Mouse (Mus musculus) embryonic facial prominence, embryonic 11.5 days (tissue): Measurements from ENCODE around the gene Kif17. TPM values are rescaled to one million over a fixed set of nuclear protein-coding genes. Genes with fewer than 3 reads are reported as not detected.

Source experiments
- ATAC-seq: fragments of 200-750 bp; cut with Nextera tagmentation; replicated peaks from 2 replicates; pipeline ENCODE4 v1.8.0; 2017; ENCODE audit warnings: low read depth; ENCODE audit not compliant: insufficient number of reproducible peaks, low FRiP score, low TSS enrichment
- DNase-seq: peaks from one replicate; pipeline ENCODE4 v3.0.0-alpha.2; 2015; ENCODE audit warnings: low spot score
- H3K27ac ChIP-seq: fragments of 300-500 bp; sonication (generic); replicated peaks from 2 replicates; pipeline ENCODE4 v1.5.1; 2014; ENCODE audit warnings: mild to moderate bottlenecking, low read depth, low read length, control low read depth
- H3K27me3 ChIP-seq: fragments of 300-500 bp; sonication (generic); 2 replicates; pipeline ENCODE4 v1.6.1; 2014; ENCODE audit warnings: mild to moderate bottlenecking, low read length, moderate library complexity, mixed read lengths; ENCODE audit not compliant: control insufficient read depth, insufficient read depth
- H3K36me3 ChIP-seq: fragments of 300-500 bp; sonication (generic); replicated peaks from 2 replicates; pipeline ENCODE4 v1.6.1; 2014; ENCODE audit warnings: low read depth, mild to moderate bottlenecking, low read length, moderate library complexity, mixed read lengths; ENCODE audit not compliant: control insufficient read depth, insufficient read depth
- H3K4me1 ChIP-seq: fragments of 300-500 bp; sonication (generic); 2 replicates; pipeline ENCODE4 v1.6.1; 2014; ENCODE audit warnings: low read length, mixed read lengths; ENCODE audit not compliant: control insufficient read depth, insufficient read depth
- H3K4me2 ChIP-seq: fragments of 300-500 bp; sonication (generic); 2 replicates; pipeline ENCODE4 v1.6.1; 2014; ENCODE audit warnings: low read depth, mild to moderate bottlenecking, control low read depth, low read length, moderate library complexity
- H3K4me3 ChIP-seq: fragments of 300-500 bp; sonication (generic); 2 replicates; pipeline ENCODE4 v1.5.1; 2014; ENCODE audit warnings: low read depth, low read length, control low read depth
- H3K9ac ChIP-seq: fragments of 300-500 bp; sonication (generic); replicated peaks from 2 replicates; pipeline ENCODE4 v1.6.1; 2014; ENCODE audit warnings: mild to moderate bottlenecking, control low read depth, low read length
- H3K9me3 ChIP-seq: fragments of 300-500 bp; sonication (generic); replicated peaks from 2 replicates; pipeline ENCODE4 v1.6.1; 2016; ENCODE audit warnings: mild to moderate bottlenecking, low read length, inconsistent platforms, mixed read lengths; ENCODE audit not compliant: control insufficient read depth
- WGBS: fragments of 180-500 bp; shearing (Covaris S2); extraction: QIAGEN DNeasy Blood & Tissue Kit; methylation state at CpG from one replicate; pipeline ENCODE4 v1.1.7; 2014; 5-methylcytosine and 5-hydroxymethylcytosine counted together
- polyA plus RNA-seq: library from polyadenylated mRNA; unstranded; fragments of >200 nt; fragmentation: Nextera tagmentation; extraction: Ambion mirVana; gene quantifications from 2 replicates; pipeline ENCODE4 v1.2.1, GENCODE M21; 2014

Gene Kif17
- polyA plus RNA-seq, 1 experiment from 2014 or later = 0.31 TPM

GRCm38 (mm10) chr4:138267869-138268268 lies 17.6 kb downstream of the Kif17 start:
- Histone ChIP-seq H3K9ac (no peak overlapping the region), H3K27me3 (no peaks in the 10 kb centered on the region), H3K4me1 (no peaks in the 10 kb centered on the region), H3K36me3 (no peaks in the 10 kb centered on the region), H3K4me2 (no peak overlapping the region), H3K4me3 (no peak overlapping the region), H3K9me3 (no peaks in the 10 kb centered on the region), H3K27ac (no peak overlapping the region)
- 87% methylated on average over 10 of the region's 10 CpGs for WGBS
- DNase-seq (no peak), ATAC-seq (no peak)

GRCm38 (mm10) chr4:138272011-138272997 lies 22.1 kb downstream of the Kif17 start:
- Histone ChIP-seq H3K9ac (no peak overlapping the region), H3K36me3 (no peaks in the 10 kb centered on the region), H3K4me1 (no peaks in the 10 kb centered on the region), H3K9me3 (no peaks in the 10 kb centered on the region), H3K27ac (no peak overlapping the region), H3K4me3 (no peak overlapping the region), H3K27me3 (no peaks in the 10 kb centered on the region), H3K4me2 (no peak overlapping the region)
- 73% methylated on average over 14 of the region's 14 CpGs for WGBS
- no peak for DNase-seq
- ATAC-seq = no peak

- Histone ChIP-seq H3K27me3 (no peaks in the 10 kb centered on the region), H3K36me3 (no peaks in the 10 kb centered on the region), H3K4me1 (no peaks in the 10 kb centered on the region), H3K27ac (no peak overlapping the region), H3K9ac (no peak overlapping the region), H3K9me3 (no peaks in the 10 kb centered on the region), H3K4me2 (no peak overlapping the region), H3K4me3 (no peak overlapping the region)
- DNase-seq = no peak
- no peak for ATAC-seq
- 70% methylated on average over 7 of the region's 7 CpGs for WGBS
Measured at GRCm38 (mm10) chr4:138278346-138278745, 28.1 kb downstream of the Kif17 start.

GRCm38 (mm10) chr4:138282834-138283233 lies 32.6 kb downstream of the Kif17 start:
- no peak overlapping the region for H3K9ac ChIP-seq
- no peak overlapping the region for H3K4me2 ChIP-seq
- DNase-seq (peak; percentile 84), ATAC-seq (0 out of 2 replicates have a peak, but pooled peaks have one; percentile 58)
- H3K27me3 ChIP-seq = no peaks in the 10 kb centered on the region
- H3K27ac ChIP-seq = no peak overlapping the region
- no peaks in the 10 kb centered on the region for H3K4me1 ChIP-seq
- 25% methylated on average over 4 of the region's 4 CpGs for WGBS
- H3K36me3 ChIP-seq = no peaks in the 10 kb centered on the region
- H3K9me3 ChIP-seq = no peaks in the 10 kb centered on the region
- H3K4me3 ChIP-seq = no peak overlapping the region

- no peaks in the 10 kb centered on the region for H3K27me3 ChIP-seq
- H3K4me3 ChIP-seq = no peak overlapping the region
- H3K36me3 ChIP-seq = no peaks in the 10 kb centered on the region
- DNase-seq = no peak
- H3K9me3 ChIP-seq = no peaks in the 10 kb centered on the region
- H3K4me1 ChIP-seq = no peaks in the 10 kb centered on the region
- 84% methylated on average over 12 of the region's 12 CpGs for WGBS
- no peak overlapping the region for H3K4me2 ChIP-seq
- no peak overlapping the region for H3K9ac ChIP-seq
- H3K27ac ChIP-seq = no peak overlapping the region
- ATAC-seq = no peak
Measured at GRCm38 (mm10) chr4:138286411-138286810, 36.2 kb downstream of the Kif17 start.

GRCm38 (mm10) chr4:138288691-138289090 lies 38.5 kb downstream of the Kif17 start:
- Histone ChIP-seq H3K4me2 (no peak overlapping the region), H3K4me3 (no peak overlapping the region), H3K27ac (no peak overlapping the region), H3K4me1 (no peaks in the 10 kb centered on the region), H3K36me3 (no peaks in the 10 kb centered on the region), H3K9me3 (no peaks in the 10 kb centered on the region), H3K27me3 (no peaks in the 10 kb centered on the region), H3K9ac (no peak overlapping the region)
- ATAC-seq = no peak
- WGBS = 83% methylated on average over 7 of the region's 7 CpGs
- no peak for DNase-seq

GRCm38 (mm10) chr4:138292028-138292427 lies 41.8 kb downstream of the Kif17 start:
- 91% methylated on average over 13 of the region's 13 CpGs for WGBS
- H3K4me2 ChIP-seq = no peak overlapping the region
- H3K9ac ChIP-seq = no peak overlapping the region
- no peak overlapping the region for H3K4me3 ChIP-seq
- no peak for ATAC-seq
- no peaks in the 10 kb centered on the region for H3K36me3 ChIP-seq
- DNase-seq = no peak
- no peak overlapping the region for H3K27ac ChIP-seq
- no peaks in the 10 kb centered on the region for H3K27me3 ChIP-seq
- H3K9me3 ChIP-seq = no peaks in the 10 kb centered on the region
- H3K4me1 ChIP-seq = no peaks in the 10 kb centered on the region

GRCm38 (mm10) chr4:138293261-138293948 lies 43.2 kb downstream of the Kif17 start:
- H3K27ac ChIP-seq = no peak overlapping the region
- H3K4me1 ChIP-seq = no peaks in the 10 kb centered on the region
- H3K27me3 ChIP-seq = no peaks in the 10 kb centered on the region
- H3K4me2 ChIP-seq = no peak overlapping the region
- no peak overlapping the region for H3K4me3 ChIP-seq
- no peaks in the 10 kb centered on the region for H3K9me3 ChIP-seq
- WGBS = 81% methylated on average over 18 of the region's 18 CpGs
- no peak overlapping the region for H3K9ac ChIP-seq
- ATAC-seq (no peak), DNase-seq (no peak)
- H3K36me3 ChIP-seq = no peaks in the 10 kb centered on the region
